Mouse (Mus musculus) stomach, embryonic 14.5 days (tissue): ENCODE results near the gene Cfap58. TPM values are rescaled to one million over a fixed set of nuclear protein-coding genes. Genes with fewer than 3 reads are reported as not detected.
A peak's percentile ranks its signal among the peaks of the same experiment; 100 is the strongest.

Source experiments
- ATAC-seq: fragments of 200-750 bp; cut with Nextera tagmentation; 2 replicates; pipeline ENCODE4 v1.8.0; 2017; ENCODE audit warnings: low read depth, moderate TSS enrichment; ENCODE audit not compliant: insufficient number of reproducible peaks, insufficient read depth, low FRiP score
- H3K27ac ChIP-seq: fragments of 300-500 bp; sonication (generic); 2 replicates; pipeline ENCODE4 v1.5.1; 2014; ENCODE audit warnings: mild to moderate bottlenecking, low read length, moderate library complexity, mixed read lengths
- H3K27me3 ChIP-seq: fragments of 300-500 bp; sonication (generic); 2 replicates; pipeline ENCODE4 v1.6.1; 2014; ENCODE audit warnings: low read length, control low read depth, mixed read lengths; ENCODE audit not compliant: control insufficient read depth, insufficient read depth
- H3K36me3 ChIP-seq: fragments of 300-500 bp; sonication (generic); 2 replicates; pipeline ENCODE4 v1.6.1; 2014; ENCODE audit warnings: mild to moderate bottlenecking, control low read depth, low read length, moderate library complexity, mixed read lengths; ENCODE audit not compliant: control insufficient read depth, insufficient read depth
- H3K4me1 ChIP-seq: fragments of 300-500 bp; sonication (generic); 2 replicates; pipeline ENCODE4 v1.6.1; 2014; ENCODE audit warnings: low read length, control low read depth, mixed read lengths; ENCODE audit not compliant: control insufficient read depth, insufficient read depth
- H3K4me2 ChIP-seq: fragments of 300-500 bp; sonication (generic); replicated peaks from 2 replicates; pipeline ENCODE4 v1.6.1; 2014; ENCODE audit warnings: low read depth, low read length, control low read depth
- H3K4me3 ChIP-seq: fragments of 300-500 bp; sonication (generic); 2 replicates; pipeline ENCODE4 v1.5.1; 2014; ENCODE audit warnings: low read depth, low read length, control low read depth
- H3K9ac ChIP-seq: fragments of 300-500 bp; sonication (generic); replicated peaks from 2 replicates; pipeline ENCODE4 v1.6.1; 2014; ENCODE audit warnings: low read depth, mild to moderate bottlenecking, control low read depth, low read length, moderate library complexity, mixed read lengths
- H3K9me3 ChIP-seq: fragments of 300-500 bp; sonication (generic); 2 replicates; pipeline ENCODE4 v1.6.1; 2016; ENCODE audit warnings: low read depth, low read length, control low read depth; ENCODE audit not compliant: control insufficient read depth
- WGBS: fragments of 180-500 bp; shearing (Covaris S2); extraction: QIAGEN DNeasy Blood & Tissue Kit; methylation state at CpG from one replicate; pipeline ENCODE4 v1.1.7; 2014; 5-methylcytosine and 5-hydroxymethylcytosine counted together
- polyA plus RNA-seq: library from polyadenylated mRNA; unstranded; fragments of >200 nt; fragmentation: Nextera tagmentation; extraction: Ambion mirVana; gene quantifications from 2 replicates; pipeline ENCODE4 v1.2.1, GENCODE M21; 2014

Cfap58 gene
- polyA plus RNA-seq, 1 experiment from 2014 or later: not detected

- peak overlapping the region; percentile 38 for H3K4me2 ChIP-seq
- 34% methylated on average over 4 of the region's 4 CpGs for WGBS
- peaks cover 33% of the 10 kb centered on the region for H3K4me1 ChIP-seq
- H3K9ac ChIP-seq: no peak overlapping the region; the same call in 1 of the 2 replicates
- no peaks in the 10 kb centered on the region for H3K36me3 ChIP-seq
- H3K27ac ChIP-seq: no peak overlapping the region
- H3K9me3 ChIP-seq: no peaks in the 10 kb centered on the region
- H3K27me3 ChIP-seq: no peaks in the 10 kb centered on the region
- no peak for ATAC-seq
- H3K4me3 ChIP-seq: no peak overlapping the region
Measured at GRCm38 (mm10) chr19:47910117-47910618, 27.3 kb upstream of the Cfap58 start.

GRCm38 (mm10) chr19:47910751-47911150 is 26.7 kb upstream of the Cfap58 start:
- Histone ChIP-seq H3K4me3 (no peak overlapping the region), H3K27me3 (no peaks in the 10 kb centered on the region), H3K36me3 (no peaks in the 10 kb centered on the region), H3K9ac (no peak overlapping the region), H3K9me3 (no peaks in the 10 kb centered on the region), H3K4me2 (no peak overlapping the region), H3K27ac (no peak overlapping the region), H3K4me1 (peaks cover 33% of the 10 kb centered on the region)
- no peak for ATAC-seq
- 84% methylated on average over 4 of the region's 4 CpGs for WGBS

GRCm38 (mm10) chr19:47913344-47913743 is 24.1 kb upstream of the Cfap58 start:
- no peak for ATAC-seq
- peaks cover 46% of the 10 kb centered on the region for H3K4me1 ChIP-seq
- H3K9ac ChIP-seq: no peak overlapping the region
- H3K27me3 ChIP-seq: no peaks in the 10 kb centered on the region
- WGBS: 92% methylated on average over 7 of the region's 7 CpGs
- H3K27ac ChIP-seq: no peak overlapping the region
- no peak overlapping the region for H3K4me3 ChIP-seq
- no peaks in the 10 kb centered on the region for H3K9me3 ChIP-seq
- H3K4me2 ChIP-seq: no peak overlapping the region
- no peaks in the 10 kb centered on the region for H3K36me3 ChIP-seq

- Histone ChIP-seq H3K4me2 (no peak overlapping the region), H3K27me3 (no peaks in the 10 kb centered on the region), H3K4me1 (peaks cover 38% of the 10 kb centered on the region), H3K9ac (no peak overlapping the region), H3K4me3 (no peak overlapping the region), H3K9me3 (no peaks in the 10 kb centered on the region), H3K36me3 (no peaks in the 10 kb centered on the region), H3K27ac (no peak overlapping the region)
- ATAC-seq: no peak
- 91% methylated on average over 4 of the region's 4 CpGs for WGBS
Measured at GRCm38 (mm10) chr19:47914191-47914590, 23.3 kb upstream of the Cfap58 start.

- WGBS: 81% methylated on average over 4 of the region's 4 CpGs
- Histone ChIP-seq H3K27me3 (no peaks in the 10 kb centered on the region), H3K9ac (no peak overlapping the region), H3K9me3 (no peaks in the 10 kb centered on the region), H3K4me3 (no peak overlapping the region), H3K27ac (no peak overlapping the region), H3K4me2 (no peak overlapping the region), H3K4me1 (peaks cover 31% of the 10 kb centered on the region), H3K36me3 (no peaks in the 10 kb centered on the region)
- ATAC-seq: no peak
Measured at GRCm38 (mm10) chr19:47915251-47915650, 22.2 kb upstream of the Cfap58 start.

- Histone ChIP-seq H3K4me1 (peaks cover 18% of the 10 kb centered on the region), H3K27me3 (no peaks in the 10 kb centered on the region), H3K27ac (no peak overlapping the region), H3K9ac (0 out of 2 replicates have a peak overlapping the region, but pooled peaks have one; percentile 77), H3K4me2 (peak overlapping the region; percentile 81), H3K36me3 (no peaks in the 10 kb centered on the region), H3K9me3 (no peaks in the 10 kb centered on the region), H3K4me3 (peak overlapping the region; percentile 88; the same call in 1 of the 2 replicates)
- ATAC-seq: no peak
- WGBS: 35% methylated on average over 4 of the region's 4 CpGs
Measured at GRCm38 (mm10) chr19:47917396-47917795, 20.1 kb upstream of the Cfap58 start.

GRCm38 (mm10) chr19:47918016-47918415 is 19.5 kb upstream of the Cfap58 start:
- peak overlapping the region; percentile 77 for H3K9ac ChIP-seq
- no peaks in the 10 kb centered on the region for H3K9me3 ChIP-seq
- 16% methylated on average over 9 of the region's 9 CpGs for WGBS
- peak overlapping the region; percentile 88 for H3K4me3 ChIP-seq
- no peak for ATAC-seq
- no peaks in the 10 kb centered on the region for H3K27me3 ChIP-seq
- peak overlapping the region; percentile 81 for H3K4me2 ChIP-seq
- no peaks in the 10 kb centered on the region for H3K36me3 ChIP-seq
- H3K4me1 ChIP-seq: peaks cover 18% of the 10 kb centered on the region
- H3K27ac ChIP-seq: no peak overlapping the region

GRCm38 (mm10) chr19:47918455-47919101 is 18.9 kb upstream of the Cfap58 start:
- H3K9me3 ChIP-seq: no peaks in the 10 kb centered on the region
- H3K36me3 ChIP-seq: no peaks in the 10 kb centered on the region
- H3K4me2 ChIP-seq: peak overlapping the region; percentile 81
- peak overlapping the region; percentile 88 for H3K4me3 ChIP-seq
- H3K4me1 ChIP-seq: peaks cover 18% of the 10 kb centered on the region
- peak overlapping the region; percentile 94 for H3K27ac ChIP-seq
- under 1% methylated on average over 29 of the region's 29 CpGs for WGBS
- no peaks in the 10 kb centered on the region for H3K27me3 ChIP-seq
- peak; percentile 20 for ATAC-seq
- H3K9ac ChIP-seq: peak overlapping the region; percentile 77
